Mouse (Mus musculus) MEL (cell line): ENCODE results near the gene Naa15.

ENCODE experiments used
- CTCF ChIP-seq, 3 experiments: IDR thresholded peaks in 2 of 3; conservative IDR thresholded peaks in 1 of 3; 2 replicates each; pipeline ENCODE4 v1.5.1; 2011 to 2012; ENCODE audit warnings: low read length in 3 of 3, low read depth in 2 of 3, mild to moderate bottlenecking in 2 of 3, improper control_type of control experiment in 1 of 3, inconsistent platforms in 1 of 3, mixed read lengths in 1 of 3, moderate library complexity in 1 of 3; ENCODE audit not compliant: control insufficient read depth in 1 of 3, insufficient read depth in 1 of 3, poor library complexity in 1 of 3, severe bottlenecking in 1 of 3
- MAX ChIP-seq: IDR thresholded peaks from 2 replicates; pipeline ENCODE4 v1.6.1; 2011; ENCODE audit warnings: low read length, improper control_type of control experiment

DNA sequence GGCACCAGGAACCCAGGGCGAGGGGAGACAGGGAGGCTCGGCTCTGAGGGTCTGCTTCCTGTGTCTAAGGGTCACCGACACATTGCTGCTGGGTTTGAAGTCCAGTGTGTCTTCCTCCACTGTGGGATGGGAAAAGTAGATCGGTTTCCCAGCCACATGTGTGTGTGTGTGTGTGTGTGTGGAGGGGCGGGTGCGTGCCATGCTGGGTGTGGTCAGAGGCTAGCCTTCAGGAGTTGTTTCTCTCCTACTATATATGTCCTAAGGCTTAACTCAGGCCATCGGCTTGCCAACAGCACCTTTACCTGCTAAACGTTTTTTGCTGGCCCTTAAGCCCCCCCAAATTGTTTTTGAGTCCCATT, 103.8 kb downstream of the Naa15 start:
- TF ChIP-seq MAX: no peak
- TF ChIP-seq CTCF (IDR thresholded peaks at IDR 0.05 in 2 of 3, conservative IDR thresholded peaks at IDR 0.05 in 1 of 3; ENCODE audit: control insufficient read depth in 1 of 3, insufficient read depth in 1 of 3, low read depth in 2 of 3, low read length in 3 of 3, poor library complexity in 1 of 3, severe bottlenecking in 1 of 3): no peak
